Mouse (Mus musculus): ENCODE measurements around the gene Naip5. TPM values are rescaled to one million over a fixed set of nuclear protein-coding genes. Genes with fewer than 3 reads are reported as not detected.

Naip5 gene
- total RNA-seq, 4 experiments from 2014 or later, result 0.07 to 0.08 TPM; not detected in 2

Other genes starting within 250 kb of the Naip5 start
- gene Mccc2, start 230.7 kb downstream of the Naip5 start, total RNA-seq (2022), result 10 to 100 TPM; 29.1 to 35.9 (median 29.6) TPM
- gene Bdp1, start 142.3 kb downstream of the Naip5 start, total RNA-seq (2022), result 10 to 100 TPM in 3 of 4 experiments, 1 to 10 TPM in 1; 9.3 to 18.4 (median 12.6) TPM
- 10 to 100 TPM in 1 of 4 experiments, 1 to 10 TPM in 3; 5.1 to 11.4 (median 7.5) TPM for gene Serf1, start 138.3 kb downstream of the Naip5 start, total RNA-seq (2022)
- gene Smn1, start 121.5 kb downstream of the Naip5 start, total RNA-seq (2022), result 10 to 100 TPM; 12.0 to 16.7 (median 14.8) TPM
- gene Naip2, start 44.2 kb downstream of the Naip5 start, total RNA-seq (2022), result under 1 TPM; 0.10 to 0.34 (median 0.14) TPM
- under 1 TPM in 1 of 4 experiments, not detected in 3; 0.09 TPM for gene Naip6, start 71.4 kb upstream of the Naip5 start, total RNA-seq (2022)
- gene Naip1, start 206.5 kb upstream of the Naip5 start, total RNA-seq (2022), result not detected
- 10 to 100 TPM; 15.6 to 22.0 (median 18.0) TPM for gene Gtf2h2, start 246.3 kb upstream of the Naip5 start, total RNA-seq (2022)

Data from gastrocnemius, adult 8-10 months (tissue).